Mouse (Mus musculus) liver, embryonic 11.5 days (tissue): ENCODE data around the gene Fyco1. TPM values are rescaled to one million over a fixed set of nuclear protein-coding genes. Genes with fewer than 3 reads are reported as not detected.
"Not testable (repeated sequence)": the region's sequence is repeated elsewhere in the genome, so short reads cannot be mapped to it uniquely, and the experiment has no call there.

Experiments
- ATAC-seq: fragments of 200-750 bp; cut with Nextera tagmentation; replicated peaks from 2 replicates; pipeline ENCODE4 v1.8.0; 2017; ENCODE audit warnings: moderate number of reproducible peaks, mild to moderate bottlenecking, moderate TSS enrichment, moderate library complexity; ENCODE audit not compliant: low FRiP score
- DNase-seq: peaks from one replicate; pipeline ENCODE4 v3.0.0-alpha.2; 2017; ENCODE audit warnings: low spot score
- H3K27ac ChIP-seq: fragments of 300-500 bp; sonication (generic); 2 replicates; pipeline ENCODE4 v1.5.1; 2014; ENCODE audit warnings: mild to moderate bottlenecking, low read depth, low read length, control low read depth
- H3K27me3 ChIP-seq: fragments of 300-500 bp; sonication (generic); replicated peaks from 2 replicates; pipeline ENCODE4 v1.6.1; 2014; ENCODE audit warnings: low read length, mixed read lengths; ENCODE audit not compliant: control insufficient read depth, insufficient read depth
- H3K36me3 ChIP-seq: fragments of 300-500 bp; sonication (generic); 2 replicates; pipeline ENCODE4 v1.6.1; 2014; ENCODE audit warnings: mild to moderate bottlenecking, low read length, moderate library complexity, mixed read lengths; ENCODE audit not compliant: control insufficient read depth, insufficient read depth
- H3K4me1 ChIP-seq: fragments of 300-500 bp; sonication (generic); replicated peaks from 2 replicates; pipeline ENCODE4 v1.6.1; 2014; ENCODE audit warnings: low read length, mixed read lengths; ENCODE audit not compliant: control insufficient read depth, insufficient read depth
- H3K4me2 ChIP-seq: fragments of 300-500 bp; sonication (generic); 2 replicates; pipeline ENCODE4 v1.6.1; 2014; ENCODE audit warnings: mild to moderate bottlenecking, control low read depth, moderate library complexity
- H3K4me3 ChIP-seq: fragments of 300-500 bp; sonication (generic); 2 replicates; pipeline ENCODE4 v1.5.1; 2014; ENCODE audit warnings: low read depth, low read length, control low read depth
- H3K9ac ChIP-seq: fragments of 300-500 bp; sonication (generic); 2 replicates; pipeline ENCODE4 v1.6.1; 2014; ENCODE audit warnings: low read depth, low read length, control low read depth
- H3K9me3 ChIP-seq: fragments of 300-500 bp; sonication (generic); 2 replicates; pipeline ENCODE4 v1.6.1; 2016; ENCODE audit warnings: low read length, inconsistent platforms, mixed read lengths; ENCODE audit not compliant: control insufficient read depth
- WGBS: fragments of 180-500 bp; shearing (Covaris S2); extraction: QIAGEN DNeasy Blood & Tissue Kit; methylation state at CpG from one replicate; pipeline ENCODE4 v1.1.7; 2014; 5-methylcytosine and 5-hydroxymethylcytosine counted together
- polyA plus RNA-seq: library from polyadenylated mRNA; unstranded; fragments of >200 nt; fragmentation: Nextera tagmentation; extraction: Ambion mirVana; gene quantifications from 2 replicates; pipeline ENCODE4 v1.2.1, GENCODE M21; 2014

Fyco1 gene
- polyA plus RNA-seq, 1 experiment from 2014 or later, result 7.2 TPM

DNA sequence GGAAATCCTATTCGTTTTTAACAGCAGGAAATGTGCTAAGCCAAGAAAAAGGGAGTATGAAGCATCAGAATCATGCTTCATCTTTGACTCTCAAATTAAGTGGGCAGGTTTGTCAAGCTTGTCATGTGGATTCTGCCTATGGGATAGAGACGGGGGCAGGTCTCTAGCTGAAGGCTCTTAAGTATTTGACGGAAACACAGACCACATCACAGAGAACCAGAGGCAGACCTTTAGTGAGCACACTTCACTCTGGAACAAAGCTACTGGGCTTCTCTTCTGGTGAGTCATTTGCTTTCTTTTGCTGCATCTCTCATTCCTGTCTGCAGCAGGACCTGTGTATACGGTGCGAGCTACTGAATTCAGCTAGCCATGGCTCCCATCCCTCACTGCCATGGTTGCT is 45.4 kb downstream of the Fyco1 start, which contains the start of gene Cxcr6:
TSS of gene Cxcr6 (plus strand) at position 209 of the 400 bp plus-strand sequence.
- Histone ChIP-seq H3K9me3 (no peaks in the 10 kb centered on the region), H3K4me3 (no peak within 1 kb of the TSS), H3K9ac (no peak within 1 kb of the TSS), H3K27me3 (no peaks in the 10 kb centered on the region), H3K4me1 (no peaks in the 10 kb centered on the region), H3K36me3 (no peaks in the 10 kb centered on the region; the same call in 1 of the 2 replicates), H3K4me2 (no peak within 1 kb of the TSS), H3K27ac (no peak within 1 kb of the TSS)
- no peak for ATAC-seq
- DNase-seq, result no peak
- 88% methylated on average over 5 of the region's 5 CpGs for WGBS

DNA sequence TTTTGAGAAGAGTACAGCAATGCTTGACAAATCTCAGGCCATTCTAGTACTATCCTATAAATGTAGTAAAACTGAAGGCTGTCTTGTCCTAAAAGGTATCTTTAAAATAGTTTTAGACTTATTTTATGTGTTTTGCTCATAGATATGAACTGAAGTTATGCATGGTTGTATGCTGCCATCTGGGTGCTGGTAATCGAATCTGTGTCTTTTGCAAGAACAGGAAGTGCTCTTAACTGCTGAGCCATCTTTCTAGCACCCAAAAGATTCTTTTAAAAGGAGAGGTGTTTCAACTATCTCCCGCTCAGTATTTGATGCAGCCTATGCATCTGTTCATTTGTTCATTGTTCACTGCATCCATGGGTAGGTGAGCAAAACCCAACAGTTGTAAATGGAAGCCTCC is 46.5 kb downstream of the Fyco1 start:
- ATAC-seq, result no peak

DNA sequence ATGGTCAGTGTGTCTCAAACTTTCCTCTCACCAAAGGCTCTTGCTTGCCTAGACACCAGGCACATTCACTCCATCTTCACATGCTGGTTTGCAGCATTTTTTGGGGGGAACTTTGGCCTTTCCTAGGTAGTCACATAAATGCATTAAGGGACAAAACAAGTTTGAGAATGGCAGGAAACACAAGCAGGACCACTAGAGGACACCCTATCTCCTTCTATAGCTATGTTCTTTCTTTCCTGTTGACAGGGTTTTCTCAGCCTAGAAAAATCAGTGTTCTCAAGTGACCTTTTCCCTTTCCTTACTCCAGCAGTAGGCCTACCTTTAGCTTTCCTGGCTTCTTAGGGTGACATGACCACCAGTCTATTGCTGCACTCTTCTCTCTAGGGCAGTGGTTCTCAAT is 48.8 kb downstream of the Fyco1 start:
- DNase-seq (no peak), ATAC-seq (no peak)
- H3K4me2 ChIP-seq, result no peak overlapping the region

More for the DNA sequence above, 46.5 kb downstream of the Fyco1 start:
- Histone ChIP-seq H3K4me3 (no peak overlapping the region), H3K36me3 (no peaks in the 10 kb centered on the region; the same call in none of the 2 replicates), H3K9me3 (no peaks in the 10 kb centered on the region), H3K27ac (no peak overlapping the region), H3K9ac (no peak overlapping the region), H3K4me1 (no peaks in the 10 kb centered on the region), H3K27me3 (no peaks in the 10 kb centered on the region), H3K4me2 (no peak overlapping the region)
- no peak for DNase-seq
- 91% methylated on average over 2 of the region's 2 CpGs for WGBS

DNA sequence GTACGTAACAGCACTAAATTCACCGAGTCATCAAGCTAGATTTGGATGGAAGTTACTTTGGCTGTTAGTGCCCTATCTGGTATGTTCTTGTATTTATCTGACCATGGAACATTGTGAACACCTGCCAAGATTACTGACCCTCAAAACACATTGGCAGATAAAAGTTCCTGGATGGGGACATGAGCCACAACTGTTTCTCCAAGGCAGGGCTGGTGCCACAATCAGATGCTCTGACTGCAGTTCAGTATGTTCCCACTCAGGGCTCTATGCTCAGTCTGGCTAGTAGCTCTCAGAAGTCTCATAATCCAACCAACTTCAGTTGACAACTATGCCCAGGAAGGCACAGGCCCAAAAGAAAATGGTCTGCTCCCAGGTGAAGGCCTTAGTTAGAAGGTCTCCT is 49.3 kb downstream of the Fyco1 start:
- ATAC-seq (no peak), DNase-seq (no peak)
- no peaks in the 10 kb centered on the region for H3K9me3 ChIP-seq
- H3K4me3 ChIP-seq, result no peak overlapping the region
- 84% methylated on average over 2 of the region's 2 CpGs for WGBS
- H3K27me3 ChIP-seq, result no peaks in the 10 kb centered on the region
- no peak overlapping the region for H3K4me2 ChIP-seq
- no peaks in the 10 kb centered on the region; the same call in none of the 2 replicates for H3K36me3 ChIP-seq
- H3K9ac ChIP-seq, result no peak overlapping the region
- no peak overlapping the region for H3K27ac ChIP-seq
- H3K4me1 ChIP-seq, result no peaks in the 10 kb centered on the region

More for the DNA sequence above, 48.8 kb downstream of the Fyco1 start:
- no peak overlapping the region for H3K9ac ChIP-seq
- no peak overlapping the region for H3K27ac ChIP-seq
- no peaks in the 10 kb centered on the region for H3K9me3 ChIP-seq
- H3K4me1 ChIP-seq, result no peaks in the 10 kb centered on the region
- H3K36me3 ChIP-seq, result no peaks in the 10 kb centered on the region; the same call in none of the 2 replicates
- no peaks in the 10 kb centered on the region for H3K27me3 ChIP-seq
- no peak overlapping the region for H3K4me3 ChIP-seq

DNA sequence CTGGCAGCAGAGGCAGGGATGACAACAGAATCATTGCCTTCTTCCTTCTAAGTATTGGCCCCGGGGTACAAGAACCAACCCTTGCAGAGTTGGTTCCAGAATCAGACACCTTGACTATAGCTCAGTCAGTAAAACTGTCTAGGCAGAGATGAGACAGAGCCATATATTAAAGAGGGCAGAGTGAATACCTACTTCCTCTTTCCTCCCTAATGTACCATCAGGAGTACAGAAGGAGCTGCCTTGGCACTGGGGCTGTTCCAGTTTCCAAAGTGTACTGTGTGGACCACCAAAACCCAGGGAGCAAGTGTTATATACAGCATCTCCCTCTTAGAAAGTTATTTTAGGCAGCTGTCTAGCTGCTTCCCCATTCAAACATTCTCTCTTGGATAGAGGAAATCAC is 50.2 kb downstream of the Fyco1 start:
- Histone ChIP-seq H3K4me3 (no peak overlapping the region), H3K9me3 (no peaks in the 10 kb centered on the region), H3K9ac (no peak overlapping the region), H3K27ac (no peak overlapping the region), H3K4me1 (no peaks in the 10 kb centered on the region), H3K4me2 (no peak overlapping the region), H3K36me3 (no peaks in the 10 kb centered on the region; the same call in none of the 2 replicates), H3K27me3 (no peaks in the 10 kb centered on the region)
- WGBS, result 94% methylated on average over 1 of the region's 1 CpGs
- ATAC-seq (no peak), DNase-seq (no peak)

DNA sequence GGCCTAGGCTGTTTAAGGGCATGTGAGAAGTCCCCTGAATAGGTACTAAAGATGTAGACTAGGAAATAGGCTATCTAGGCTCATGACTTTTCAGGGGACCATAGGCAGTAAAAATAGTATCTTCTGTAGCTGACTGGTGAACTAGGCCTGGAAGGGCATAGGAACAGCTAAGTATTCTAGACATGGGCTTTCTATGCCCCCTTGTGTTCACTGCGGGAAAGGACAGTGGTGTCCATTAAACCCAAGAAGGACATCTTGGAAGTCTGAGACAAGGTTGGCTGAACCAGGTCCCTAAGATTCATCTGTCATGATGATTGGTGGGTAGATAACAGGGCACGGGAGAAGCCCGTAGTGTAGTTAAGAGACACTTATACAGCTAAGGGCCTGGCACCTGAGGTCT is 55.5 kb downstream of the Fyco1 start:
- 61% methylated on average over 3 of the region's 3 CpGs for WGBS
- Histone ChIP-seq H3K27me3 (no peaks in the 10 kb centered on the region), H3K4me2 (no peak overlapping the region), H3K4me1 (no peaks in the 10 kb centered on the region), H3K4me3 (no peak overlapping the region), H3K27ac (no peak overlapping the region), H3K9me3 (no peaks in the 10 kb centered on the region), H3K36me3 (peaks cover 11% of the 10 kb centered on the region), H3K9ac (no peak overlapping the region)
- peak; percentile 43; the same call in 1 of the 2 replicates for ATAC-seq
- peak; percentile 34 for DNase-seq

DNA sequence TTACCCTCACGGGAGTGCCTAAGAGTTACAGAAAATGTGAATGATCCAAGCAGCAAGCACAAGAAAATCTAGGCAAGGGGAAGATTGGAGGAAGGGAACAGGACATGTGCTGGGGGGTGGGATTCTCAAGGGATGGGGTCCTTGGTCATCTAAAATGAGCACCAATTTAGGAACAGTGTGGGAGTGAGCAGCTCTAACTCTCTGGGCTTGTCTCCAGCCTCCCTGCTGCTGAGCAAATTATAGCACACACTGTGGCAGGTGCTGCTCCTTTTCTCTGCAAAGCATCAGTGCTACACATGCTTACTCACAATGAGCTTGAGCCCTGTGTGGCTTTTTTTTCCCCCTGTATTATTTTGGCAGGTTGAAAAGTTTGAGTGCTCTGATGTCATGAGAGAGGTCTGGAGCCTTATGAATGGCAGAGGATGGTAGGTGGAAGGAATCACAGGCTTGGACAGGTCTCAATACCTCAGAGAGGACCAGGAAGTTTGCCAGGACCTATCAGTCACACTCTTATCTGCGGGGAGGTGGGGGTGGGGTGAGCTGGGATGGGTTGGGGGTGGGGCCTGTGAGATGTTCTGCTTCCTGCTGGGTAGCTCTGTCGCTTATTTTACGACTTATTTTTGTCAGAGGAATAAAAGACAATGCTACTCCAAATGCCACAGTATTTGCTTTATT is 62.7 kb downstream of the Fyco1 start:
- 62% methylated on average over 4 of the region's 4 CpGs for WGBS
- H3K36me3 ChIP-seq, result peaks cover 12% of the 10 kb centered on the region
- no peak for ATAC-seq

DNA sequence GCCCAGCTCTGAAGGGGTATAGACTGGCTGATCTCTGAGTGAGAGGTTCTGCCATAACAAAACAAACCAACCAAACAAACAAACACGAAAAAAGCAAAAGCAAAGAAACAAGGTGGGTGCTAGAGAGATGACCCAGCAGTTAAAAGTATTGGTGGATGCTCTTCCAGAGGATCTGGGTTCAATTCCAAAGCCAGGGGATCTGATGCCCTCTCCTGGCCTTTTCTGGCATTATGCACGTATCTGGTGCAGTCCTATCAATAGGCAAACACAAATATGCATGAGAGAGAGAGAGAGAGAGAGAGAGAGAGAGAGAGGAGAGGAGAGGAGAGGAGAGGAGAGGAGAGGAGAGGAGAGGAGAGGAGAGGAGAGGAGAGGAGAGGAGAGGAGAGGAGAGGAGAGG is 78.4 kb downstream of the Fyco1 start:
- not testable (repeated sequence) for DNase-seq, ATAC-seq
- WGBS, result 34% methylated on average over 2 of the region's 2 CpGs

More for the DNA sequence above, 62.7 kb downstream of the Fyco1 start:
- Histone ChIP-seq H3K4me3 (no peak overlapping the region), H3K9me3 (peaks cover 1% of the 10 kb centered on the region), H3K4me1 (no peaks in the 10 kb centered on the region), H3K4me2 (no peak overlapping the region), H3K27me3 (no peaks in the 10 kb centered on the region), H3K27ac (no peak overlapping the region), H3K9ac (no peak overlapping the region)
- DNase-seq, result no peak

DNA sequence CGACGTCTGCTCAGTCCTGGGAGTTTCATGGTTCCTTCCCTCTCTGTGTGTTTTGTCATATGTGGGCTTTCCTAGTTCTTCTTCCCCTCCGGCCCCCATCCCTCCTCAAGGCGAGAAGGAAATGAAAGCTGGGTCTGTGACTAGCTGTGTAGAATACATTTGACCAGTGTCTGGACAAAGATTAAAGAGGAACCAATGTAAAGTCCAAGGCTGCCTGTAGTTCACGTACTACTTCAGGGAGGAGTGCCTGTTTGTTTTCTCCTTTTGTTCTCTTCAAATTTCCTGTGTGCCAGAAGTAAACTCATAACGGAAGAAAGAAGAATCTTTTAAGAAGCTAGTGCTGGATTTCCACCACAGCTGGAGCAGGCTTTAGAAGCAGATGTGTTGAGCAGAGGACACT is 82.2 kb downstream of the Fyco1 start:
- no peak overlapping the region for H3K4me2 ChIP-seq
- H3K4me1 ChIP-seq, result no peaks in the 10 kb centered on the region
- ATAC-seq (no peak), DNase-seq (no peak)
- H3K36me3 ChIP-seq, result no peaks in the 10 kb centered on the region
- H3K4me3 ChIP-seq, result no peak overlapping the region
- no peak overlapping the region for H3K9ac ChIP-seq
- H3K27ac ChIP-seq, result no peak overlapping the region
- no peaks in the 10 kb centered on the region for H3K27me3 ChIP-seq
- 40% methylated on average over 6 of the region's 6 CpGs for WGBS
- no peaks in the 10 kb centered on the region for H3K9me3 ChIP-seq

More for the DNA sequence above, 78.4 kb downstream of the Fyco1 start:
- H3K4me3 ChIP-seq, H3K4me1 ChIP-seq, H3K27me3 ChIP-seq, H3K9me3 ChIP-seq, H3K9ac ChIP-seq, H3K36me3 ChIP-seq, H3K27ac ChIP-seq, H3K4me2 ChIP-seq: not testable (repeated sequence)
